Mouse (Mus musculus) urinary bladder, postnatal 14 days (tissue): Measurements from ENCODE around the gene Dnah10.
A peak's percentile ranks its signal among the peaks of the same experiment; 100 is the strongest.

ENCODE experiments used
- DNase-seq: peaks from one replicate; pipeline ENCODE4 v3.0.0; 2021; ENCODE audit warnings: low spot score

Gene Dnah10

GRCm38 (mm10) chr5:124812466-124812865 is 87.6 kb downstream of the Dnah10 start:
- no peak for DNase-seq

- no peak for DNase-seq
These were observed 89.9 kb downstream of the Dnah10 start for GRCm38 (mm10) chr5:124814797-124815196.

- DNase-seq = no peak
These were observed 92.2 kb downstream of the Dnah10 start for GRCm38 (mm10) chr5:124817050-124817449.

- DNase-seq = no peak
These were observed 97.4 kb downstream of the Dnah10 start for GRCm38 (mm10) chr5:124822128-124822894.

- no peak for DNase-seq
These were observed 105.4 kb downstream of the Dnah10 start for GRCm38 (mm10) chr5:124830331-124830730.

- DNase-seq = no peak
These were observed 110.3 kb downstream of the Dnah10 start for GRCm38 (mm10) chr5:124835218-124835617.

- no peak for DNase-seq
These were observed 111.2 kb downstream of the Dnah10 start for GRCm38 (mm10) chr5:124836075-124836474.

- DNase-seq = no peak
These were observed 111.7 kb downstream of the Dnah10 start for GRCm38 (mm10) chr5:124836621-124837020.

GRCm38 (mm10) chr5:124840202-124840601 is 115.3 kb downstream of the Dnah10 start:
- DNase-seq = no peak

GRCm38 (mm10) chr5:124840669-124841068 is 115.8 kb downstream of the Dnah10 start:
- DNase-seq = no peak

GRCm38 (mm10) chr5:124843386-124843785 is 118.5 kb downstream of the Dnah10 start:
- DNase-seq = no peak

GRCm38 (mm10) chr5:124844929-124845328 is 120.0 kb downstream of the Dnah10 start:
- no peak for DNase-seq

GRCm38 (mm10) chr5:124847014-124847413 is 122.1 kb downstream of the Dnah10 start:
- DNase-seq = no peak

GRCm38 (mm10) chr5:124848994-124849393 is 124.1 kb downstream of the Dnah10 start:
- DNase-seq = no peak

- no peak for DNase-seq
These were observed 126.7 kb downstream of the Dnah10 start for GRCm38 (mm10) chr5:124851572-124851971.

- no peak for DNase-seq
These were observed 127.4 kb downstream of the Dnah10 start for GRCm38 (mm10) chr5:124852294-124852693.

GRCm38 (mm10) chr5:124853079-124853478 is 128.2 kb downstream of the Dnah10 start:
- DNase-seq = no peak

GRCm38 (mm10) chr5:124854202-124854601 is 129.3 kb downstream of the Dnah10 start:
- no peak for DNase-seq

- no peak for DNase-seq
These were observed 135.1 kb downstream of the Dnah10 start for GRCm38 (mm10) chr5:124860013-124860412.

GRCm38 (mm10) chr5:124861463-124861862 is 136.6 kb downstream of the Dnah10 start:
- DNase-seq = peak; percentile 23

- DNase-seq = peak; percentile 98
These were observed 137.4 kb downstream of the Dnah10 start, which contains the start of the genes Ccdc92 and Zfp664 for GRCm38 (mm10) chr5:124862013-124862866. TSS of gene Ccdc92 (minus strand) at chr5:124862424. TSS of gene Zfp664 (plus strand) at chr5:124862691.

- DNase-seq = peak; percentile 44
These were observed 138.2 kb downstream of the Dnah10 start for GRCm38 (mm10) chr5:124862871-124863741.
